Mouse (Mus musculus): ENCODE data around the gene Ttll10.
A peak's percentile ranks its signal among the peaks of the same experiment; 100 is the strongest.

Gene Ttll10

DNA sequence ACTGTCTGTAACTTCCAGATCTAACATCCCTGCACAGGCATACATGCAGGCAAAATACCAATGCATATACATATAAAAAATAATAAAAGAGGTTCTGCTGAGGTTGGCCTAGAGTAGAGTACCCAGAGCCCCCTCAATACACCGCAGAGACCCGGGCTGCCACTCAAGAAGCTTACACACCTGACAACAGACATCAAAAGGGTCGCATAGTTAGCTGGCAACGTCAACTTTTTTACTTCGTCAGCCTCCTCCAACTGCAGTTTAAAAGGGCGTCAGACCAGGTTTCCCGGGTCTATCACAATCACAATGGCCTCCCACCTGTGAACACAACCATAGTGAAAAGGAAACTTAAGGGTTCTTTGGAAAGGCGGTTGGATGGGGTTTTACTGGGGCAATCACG lies 35.7 kb downstream of the Ttll10 start:
- DNase-seq = no peak

DNA sequence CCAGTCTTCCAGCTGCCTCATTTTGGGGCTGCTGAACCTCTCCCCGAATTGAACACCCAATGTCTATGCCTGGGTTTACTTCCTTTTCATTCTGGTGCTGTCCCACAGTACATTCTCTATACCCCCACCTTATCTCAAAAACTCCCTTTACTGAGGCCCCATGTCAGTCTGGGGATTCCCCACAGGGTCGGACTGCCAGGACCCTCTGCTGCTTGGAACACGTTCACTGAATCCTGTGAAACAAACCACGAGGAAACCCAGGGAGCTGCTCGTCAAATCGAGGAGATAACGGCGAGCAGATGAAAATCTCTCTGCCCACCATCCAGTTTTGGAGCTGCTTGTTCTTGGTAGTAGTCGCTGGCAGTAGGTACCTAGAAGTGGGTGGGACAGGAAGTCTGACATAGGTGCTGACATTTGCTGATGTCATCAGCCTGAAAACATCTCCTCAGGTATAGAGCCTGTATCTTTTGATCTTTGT lies 37.2 kb downstream of the Ttll10 start:
- DNase-seq = no peak

GRCm38 (mm10) chr4:156021381-156021780 lies 37.8 kb downstream of the Ttll10 start:
- DNase-seq = no peak

GRCm38 (mm10) chr4:156019771-156020170 lies 39.4 kb downstream of the Ttll10 start:
- DNase-seq = no peak

DNA sequence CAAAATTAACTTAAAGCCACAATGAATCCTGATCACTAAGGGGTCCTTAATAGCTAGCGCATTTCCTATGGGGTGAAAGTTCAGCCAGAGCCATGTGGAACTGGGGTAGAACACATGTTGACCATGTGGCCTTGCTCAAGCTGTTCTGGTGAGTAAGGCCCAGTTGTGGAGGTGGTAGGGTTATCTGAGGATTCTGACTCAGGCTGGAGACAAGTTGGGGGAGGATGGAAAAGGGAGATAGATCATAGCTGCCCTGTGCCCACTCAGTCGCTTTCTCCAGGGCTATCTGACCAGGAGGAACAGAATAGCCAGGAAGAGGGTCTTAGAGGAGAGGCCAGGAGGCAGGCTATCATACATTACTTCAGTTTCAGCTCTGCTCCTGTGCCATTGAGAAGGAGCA lies 44.8 kb downstream of the Ttll10 start:
- no peak for DNase-seq

DNA sequence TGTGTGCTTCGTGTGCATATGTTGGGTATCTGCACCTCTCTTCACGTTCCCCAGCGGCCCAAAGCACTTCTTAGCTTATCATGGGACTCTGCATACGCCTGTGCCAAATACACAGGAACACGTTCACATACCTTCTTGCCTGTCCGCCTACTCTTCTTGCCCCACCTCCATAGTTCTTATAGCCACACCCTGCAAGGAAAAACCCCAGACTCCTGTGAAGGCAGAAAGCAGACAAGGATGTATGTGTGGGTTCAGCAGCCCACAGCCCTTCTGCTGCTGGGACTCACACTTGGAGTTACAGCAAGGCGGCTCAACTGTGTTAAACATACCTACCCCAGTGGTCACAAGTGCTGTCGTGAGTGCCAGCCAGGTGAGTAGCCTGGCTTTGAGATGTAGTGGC lies 45.6 kb downstream of the Ttll10 start, which contains the start of gene Tnfrsf4:
Gene Tnfrsf4 (plus strand): TSS at position 207 of the 400 bp plus-strand sequence.
- DNase-seq = no peak

- DNase-seq = no peak
These were observed 50.8 kb downstream of the Ttll10 start for GRCm38 (mm10) chr4:156008369-156008768.

DNA sequence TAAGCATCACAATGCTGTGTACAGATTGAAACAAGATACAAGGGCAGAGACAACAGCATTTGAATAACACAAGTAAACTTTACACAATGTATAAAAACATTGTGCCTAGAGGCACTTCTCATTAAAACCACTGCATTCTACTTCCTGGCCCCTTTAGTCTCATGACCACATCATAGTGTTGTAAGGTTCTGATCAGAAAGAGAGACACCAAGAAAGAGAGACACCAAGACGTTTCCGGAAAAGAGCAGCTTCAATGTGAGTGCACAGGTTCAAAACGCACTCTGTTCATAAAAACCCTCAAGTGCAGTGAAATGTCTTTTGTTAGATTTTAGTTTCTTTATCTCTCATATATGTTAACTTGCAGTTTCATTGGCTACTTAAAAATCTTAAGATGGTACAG lies 55.1 kb downstream of the Ttll10 start:
- DNase-seq = no peak

DNA sequence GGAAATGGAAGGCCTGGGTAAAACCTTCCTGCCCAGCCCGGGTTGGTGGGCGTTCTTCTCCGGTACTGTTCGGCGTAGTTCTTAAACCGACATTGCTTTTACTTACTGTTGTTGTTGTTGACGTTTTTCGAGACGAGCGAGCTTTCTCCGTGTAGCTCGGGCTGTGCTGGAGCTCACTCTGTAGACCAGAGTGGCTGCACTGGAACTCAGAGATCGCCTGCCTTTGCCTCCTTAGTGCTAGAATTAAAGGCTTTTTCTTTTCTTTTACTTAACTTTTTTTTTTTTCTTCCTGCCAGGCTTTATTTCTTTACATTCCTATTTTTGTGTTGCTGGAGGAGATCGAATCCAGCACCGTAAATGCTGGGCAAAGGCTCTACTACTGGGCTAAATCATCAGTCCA lies 65.6 kb downstream of the Ttll10 start:
- DNase-seq = no peak

DNA sequence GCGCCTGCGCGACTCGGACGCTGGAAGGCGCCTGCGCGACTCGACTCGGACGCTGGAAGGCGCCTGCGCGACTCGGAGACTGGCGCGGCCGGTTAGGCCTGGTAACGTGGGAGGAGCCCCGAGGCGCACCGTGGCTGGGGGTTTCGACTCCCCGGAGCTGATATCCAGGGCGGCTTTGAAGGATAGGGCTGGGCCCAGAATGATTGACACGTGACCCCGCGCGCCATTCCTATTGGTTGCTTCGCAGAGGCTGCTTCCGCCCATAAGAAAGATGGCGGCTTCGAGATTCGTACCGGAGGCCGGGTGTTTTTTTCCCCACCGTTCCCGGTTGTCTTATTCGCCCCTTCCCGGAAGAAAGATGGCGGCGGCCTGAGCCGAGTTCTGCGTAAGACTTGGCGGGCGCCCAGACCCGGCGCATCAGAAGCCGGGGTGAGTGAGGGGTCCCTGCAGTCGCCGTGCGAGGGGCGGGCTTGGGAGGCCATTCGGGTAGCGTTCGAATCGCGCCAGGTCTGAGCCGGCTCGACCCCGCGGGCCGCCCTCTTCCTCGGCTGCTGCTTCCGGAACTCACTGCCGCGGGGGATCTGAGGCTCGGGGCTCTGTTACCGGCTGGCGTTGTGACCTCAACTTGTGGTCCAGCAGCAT lies 66.2 kb downstream of the Ttll10 start:
- peak; percentile 95 for DNase-seq

GRCm38 (mm10) chr4:155992241-155992905 lies 66.8 kb downstream of the Ttll10 start, which contains the start of the genes B3galt6 and Sdf4:
TSS of gene B3galt6 (minus strand) at chr4:155992649.
TSS of gene Sdf4 (plus strand) at chr4:155992872.
- peak; percentile 88 for DNase-seq

- DNase-seq = no peak
These were observed 67.3 kb downstream of the Ttll10 start for GRCm38 (mm10) chr4:155991908-155992230.

DNA sequence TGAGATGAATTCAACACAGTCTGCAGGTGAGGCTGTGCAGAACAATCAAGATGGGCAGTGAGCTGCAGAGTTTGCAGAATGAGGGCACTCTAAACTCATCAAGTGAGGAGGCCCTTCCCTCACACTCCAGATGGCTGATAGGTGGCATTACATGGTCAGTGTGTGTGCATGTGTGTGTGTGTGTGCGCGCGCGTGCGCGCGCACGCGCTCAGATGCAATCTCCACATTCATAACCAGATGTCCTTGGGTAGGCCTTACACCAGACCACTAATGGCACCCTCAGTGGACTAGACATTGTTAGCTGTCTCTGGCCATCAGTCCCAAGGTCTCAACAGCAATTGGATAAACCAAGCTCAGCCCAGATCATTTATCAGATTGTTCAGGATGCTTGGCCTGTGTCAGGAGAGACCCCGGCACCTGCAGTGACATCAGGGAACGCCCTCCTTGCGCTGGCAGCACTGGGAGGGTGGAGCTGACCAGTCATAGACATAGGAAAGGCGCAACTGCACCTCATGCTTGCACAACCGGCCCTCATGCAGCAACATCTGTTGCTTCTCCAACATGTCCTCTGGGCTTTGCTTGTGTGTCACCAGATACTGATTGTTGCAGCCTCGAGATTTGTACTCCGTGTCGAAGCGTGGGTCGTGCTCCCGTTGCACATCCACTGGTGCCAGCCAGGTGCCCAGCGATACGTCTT lies 67.9 kb downstream of the Ttll10 start:
- DNase-seq = no peak
